Mouse (Mus musculus) embryonic facial prominence, embryonic 14.5 days (tissue): ENCODE results near the gene Trim40. TPM values are rescaled to one million over a fixed set of nuclear protein-coding genes. Genes with fewer than 3 reads are reported as not detected.
A peak's percentile ranks its signal among the peaks of the same experiment; 100 is the strongest.

Experiments used
- ATAC-seq: fragments of 200-750 bp; cut with Nextera tagmentation; 2 replicates; pipeline ENCODE4 v1.8.0; 2017; ENCODE audit warnings: low read depth, moderate number of reproducible peaks, moderate TSS enrichment
- DNase-seq: peaks from one replicate; pipeline ENCODE4 v3.0.0-alpha.2; 2015; ENCODE audit warnings: low spot score
- H3K27ac ChIP-seq: fragments of 300-500 bp; sonication (generic); replicated peaks from 2 replicates; pipeline ENCODE4 v1.5.1; 2014; ENCODE audit warnings: low read depth, mild to moderate bottlenecking, low read length, moderate library complexity
- H3K27me3 ChIP-seq: fragments of 300-500 bp; sonication (generic); replicated peaks from 2 replicates; pipeline ENCODE4 v1.6.1; 2014; ENCODE audit warnings: low read length; ENCODE audit not compliant: control insufficient read depth, insufficient read depth
- H3K36me3 ChIP-seq: fragments of 300-500 bp; sonication (generic); 2 replicates; pipeline ENCODE4 v1.6.1; 2014; ENCODE audit warnings: low read length, mixed read lengths; ENCODE audit not compliant: control insufficient read depth, insufficient read depth
- H3K4me1 ChIP-seq: fragments of 300-500 bp; sonication (generic); 2 replicates; pipeline ENCODE4 v1.6.1; 2014; ENCODE audit warnings: antibody characterized with exemption, low read length; ENCODE audit not compliant: control insufficient read depth, insufficient read depth
- H3K4me2 ChIP-seq: fragments of 300-500 bp; sonication (generic); 2 replicates; pipeline ENCODE4 v1.6.1; 2014; ENCODE audit warnings: low read depth, mild to moderate bottlenecking, low read length, moderate library complexity, mixed read lengths
- H3K4me3 ChIP-seq: fragments of 300-500 bp; sonication (generic); 2 replicates; pipeline ENCODE4 v1.5.1; 2014; ENCODE audit warnings: low read depth, mild to moderate bottlenecking, low read length
- H3K9ac ChIP-seq: fragments of 300-500 bp; sonication (generic); 2 replicates; pipeline ENCODE4 v1.6.1; 2014; ENCODE audit warnings: low read depth, mild to moderate bottlenecking, low read length, moderate library complexity, mixed read lengths
- H3K9me3 ChIP-seq: fragments of 300-500 bp; sonication (generic); 2 replicates; pipeline ENCODE4 v1.6.1; 2016; ENCODE audit warnings: low read length; ENCODE audit not compliant: control insufficient read depth
- WGBS: fragments of 180-500 bp; shearing (Covaris S2); extraction: QIAGEN DNeasy Blood & Tissue Kit; methylation state at CpG from one replicate; pipeline ENCODE4 v1.1.7; 2014; 5-methylcytosine and 5-hydroxymethylcytosine counted together
- polyA plus RNA-seq: library from polyadenylated mRNA; unstranded; fragments of >200 nt; fragmentation: Nextera tagmentation; extraction: Ambion mirVana; gene quantifications from 2 replicates; pipeline ENCODE4 v1.2.1, GENCODE M21; 2014

The Trim40 gene
- polyA plus RNA-seq, 1 experiment from 2014 or later, result not detected

GRCm38 (mm10) chr17:36856236-36856635, 33.7 kb downstream of the Trim40 start:
- no peaks in the 10 kb centered on the region for H3K27me3 ChIP-seq
- H3K4me1 ChIP-seq, result no peaks in the 10 kb centered on the region
- H3K27ac ChIP-seq, result no peak overlapping the region
- no peak overlapping the region for H3K4me3 ChIP-seq
- H3K9ac ChIP-seq, result no peak overlapping the region
- no peaks in the 10 kb centered on the region for H3K9me3 ChIP-seq
- peaks cover 81% of the 10 kb centered on the region for H3K36me3 ChIP-seq
- 97% methylated on average over 4 of the region's 4 CpGs for WGBS
- no peak overlapping the region for H3K4me2 ChIP-seq
- DNase-seq, result no peak
- ATAC-seq, result no peak

GRCm38 (mm10) chr17:36855484-36855883, 34.4 kb downstream of the Trim40 start:
- Histone ChIP-seq H3K9ac (no peak overlapping the region), H3K36me3 (peaks cover 88% of the 10 kb centered on the region), H3K4me1 (no peaks in the 10 kb centered on the region), H3K4me3 (no peak overlapping the region), H3K9me3 (no peaks in the 10 kb centered on the region), H3K27me3 (no peaks in the 10 kb centered on the region), H3K4me2 (no peak overlapping the region), H3K27ac (no peak overlapping the region)
- no peak for ATAC-seq
- 92% methylated on average over 3 of the region's 3 CpGs for WGBS
- no peak for DNase-seq

- H3K9ac ChIP-seq, result no peak overlapping the region
- 83% methylated on average over 5 of the region's 5 CpGs for WGBS
- DNase-seq (no peak), ATAC-seq (no peak)
- H3K36me3 ChIP-seq, result peaks cover 58% of the 10 kb centered on the region
- no peaks in the 10 kb centered on the region for H3K27me3 ChIP-seq
- no peak overlapping the region for H3K4me3 ChIP-seq
- no peaks in the 10 kb centered on the region for H3K4me1 ChIP-seq
- no peak overlapping the region for H3K4me2 ChIP-seq
- no peaks in the 10 kb centered on the region for H3K9me3 ChIP-seq
- H3K27ac ChIP-seq, result no peak overlapping the region
Observed at GRCm38 (mm10) chr17:36851627-36852026, 38.3 kb downstream of the Trim40 start.

GRCm38 (mm10) chr17:36851200-36851599, 38.7 kb downstream of the Trim40 start:
- Histone ChIP-seq H3K4me3 (no peak overlapping the region), H3K27me3 (no peaks in the 10 kb centered on the region), H3K27ac (no peak overlapping the region), H3K9me3 (no peaks in the 10 kb centered on the region), H3K36me3 (peaks cover 55% of the 10 kb centered on the region), H3K9ac (no peak overlapping the region), H3K4me2 (no peak overlapping the region), H3K4me1 (no peaks in the 10 kb centered on the region)
- no peak for ATAC-seq
- peak; percentile 33 for DNase-seq
- WGBS, result 78% methylated on average over 5 of the region's 5 CpGs

- 90% methylated on average over 2 of the region's 2 CpGs for WGBS
Observed at GRCm38 (mm10) chr17:36849992-36850391, 39.9 kb downstream of the Trim40 start.

GRCm38 (mm10) chr17:36848911-36849310, 41.0 kb downstream of the Trim40 start:
- Histone ChIP-seq H3K27ac (no peak overlapping the region), H3K4me1 (no peaks in the 10 kb centered on the region), H3K27me3 (no peaks in the 10 kb centered on the region), H3K9me3 (no peaks in the 10 kb centered on the region), H3K9ac (no peak overlapping the region), H3K4me2 (no peak overlapping the region), H3K4me3 (no peak overlapping the region), H3K36me3 (peaks cover 32% of the 10 kb centered on the region)
- WGBS, result 76% methylated on average over 5 of the region's 5 CpGs
- ATAC-seq (no peak; the same call in 1 of the 2 replicates), DNase-seq (no peak)

More at GRCm38 (mm10) chr17:36849992-36850391, 39.9 kb downstream of the Trim40 start:
- H3K4me3 ChIP-seq, result no peak overlapping the region
- H3K9me3 ChIP-seq, result no peaks in the 10 kb centered on the region
- H3K27me3 ChIP-seq, result no peaks in the 10 kb centered on the region
- H3K36me3 ChIP-seq, result peaks cover 42% of the 10 kb centered on the region
- H3K4me2 ChIP-seq, result no peak overlapping the region
- no peak for DNase-seq
- H3K9ac ChIP-seq, result no peak overlapping the region
- ATAC-seq, result no peak
- H3K27ac ChIP-seq, result no peak overlapping the region
- H3K4me1 ChIP-seq, result no peaks in the 10 kb centered on the region

- Histone ChIP-seq H3K4me2 (no peak overlapping the region), H3K27me3 (no peaks in the 10 kb centered on the region), H3K9ac (no peak overlapping the region), H3K36me3 (no peaks in the 10 kb centered on the region), H3K4me3 (no peak overlapping the region), H3K4me1 (no peaks in the 10 kb centered on the region), H3K27ac (no peak overlapping the region), H3K9me3 (no peaks in the 10 kb centered on the region)
- ATAC-seq, result no peak
- WGBS, result 64% methylated on average over 1 of the region's 1 CpGs
- no peak for DNase-seq
Observed at GRCm38 (mm10) chr17:36844725-36845124, 45.2 kb downstream of the Trim40 start.

GRCm38 (mm10) chr17:36844286-36844719, 45.6 kb downstream of the Trim40 start:
- Histone ChIP-seq H3K4me2 (no peak overlapping the region), H3K9me3 (no peaks in the 10 kb centered on the region), H3K4me3 (no peak overlapping the region), H3K36me3 (no peaks in the 10 kb centered on the region), H3K4me1 (no peaks in the 10 kb centered on the region), H3K9ac (no peak overlapping the region), H3K27me3 (no peaks in the 10 kb centered on the region), H3K27ac (no peak overlapping the region)
- DNase-seq (peak; percentile 4), ATAC-seq (no peak)

GRCm38 (mm10) chr17:36843696-36844095, 46.2 kb downstream of the Trim40 start:
- WGBS, result 85% methylated on average over 7 of the region's 7 CpGs
- no peaks in the 10 kb centered on the region for H3K4me1 ChIP-seq
- no peak overlapping the region for H3K27ac ChIP-seq
- H3K27me3 ChIP-seq, result no peaks in the 10 kb centered on the region
- no peak overlapping the region for H3K4me3 ChIP-seq
- no peaks in the 10 kb centered on the region for H3K9me3 ChIP-seq
- DNase-seq (no peak), ATAC-seq (no peak)
- H3K4me2 ChIP-seq, result no peak overlapping the region
- no peaks in the 10 kb centered on the region for H3K36me3 ChIP-seq
- no peak overlapping the region for H3K9ac ChIP-seq
